Mouse (Mus musculus): ENCODE measurements around the gene Higd1c.

- TF ChIP-seq CTCF (conservative IDR thresholded peaks at IDR 0.05; ENCODE audit: insufficient read depth, insufficient read length, low read depth, low read length) (no peak), POLR2A (IDR thresholded peaks at IDR 0.05; ENCODE audit: low read depth, low read length) (no peak)
These were observed 37.5 kb downstream of the Higd1c start for GRCm38 (mm10) chr15:100401811-100402210.

All from kidney, adult 2 months (tissue).